Mouse (Mus musculus): ENCODE measurements around the gene Sh3d19. TPM values are rescaled to one million over a fixed set of nuclear protein-coding genes. Genes with fewer than 3 reads are reported as not detected.

Gene Sh3d19
- total and polyA plus RNA-seq, 2 experiments from 2014 or later: 13.8 to 32.0 TPM

- H3K27me3 ChIP-seq (ENCODE audit: insufficient read depth, low read length): no peaks in the 10 kb centered on the region
- H3K27ac ChIP-seq (ENCODE audit: low read depth, low read length): no peak overlapping the region
- no peak for TF ChIP-seq CTCF (IDR thresholded peaks at IDR 0.05)
- no peak overlapping the region for H3K4me3 ChIP-seq (ENCODE audit: low read depth, low read length)
- peaks cover 24% of the 10 kb centered on the region for H3K36me3 ChIP-seq (ENCODE audit: insufficient read depth, low read length)
- H3K9ac ChIP-seq (replicated peaks; ENCODE audit: low read length, poor library complexity, severe bottlenecking): no peak overlapping the region
- H3K9me3 ChIP-seq (ENCODE audit: low read length): no peaks in the 10 kb centered on the region
- no peak overlapping the region for H3K4me2 ChIP-seq (ENCODE audit: low read depth, low read length, poor library complexity, severe bottlenecking)
- DNase-seq (ENCODE audit: low spot score): no peak
- H3K4me1 ChIP-seq (ENCODE audit: insufficient read depth, low read length): no peaks in the 10 kb centered on the region; the same call in 1 of the 2 replicates
- 89% methylated on average over 6 of the region's 6 CpGs for WGBS
- no peak for ATAC-seq (ENCODE audit: low FRiP score)
Observed at GRCm38 (mm10) chr3:86135886-86136563, 165.1 kb downstream of the Sh3d19 start.

GRCm38 (mm10) chr3:86136936-86137574 is 166.1 kb downstream of the Sh3d19 start:
- ATAC-seq (ENCODE audit: low FRiP score) (no peak), DNase-seq (ENCODE audit: low spot score) (no peak)
- Histone ChIP-seq H3K27ac (ENCODE audit: low read depth, low read length) (no peak overlapping the region), H3K4me3 (ENCODE audit: low read depth, low read length) (no peak overlapping the region), H3K27me3 (ENCODE audit: insufficient read depth, low read length) (no peaks in the 10 kb centered on the region), H3K4me1 (ENCODE audit: insufficient read depth, low read length) (no peaks in the 10 kb centered on the region; the same call in 1 of the 2 replicates), H3K36me3 (ENCODE audit: insufficient read depth, low read length) (peaks cover 24% of the 10 kb centered on the region), H3K9ac (replicated peaks; ENCODE audit: low read length, poor library complexity, severe bottlenecking) (no peak overlapping the region), H3K4me2 (ENCODE audit: low read depth, low read length, poor library complexity, severe bottlenecking) (no peak overlapping the region), H3K9me3 (ENCODE audit: low read length) (no peaks in the 10 kb centered on the region)
- TF ChIP-seq CTCF (IDR thresholded peaks at IDR 0.05): no peak
- WGBS: 94% methylated on average over 6 of the region's 6 CpGs

GRCm38 (mm10) chr3:86139660-86140059 is 168.8 kb downstream of the Sh3d19 start:
- Histone ChIP-seq H3K9ac (replicated peaks; ENCODE audit: low read length, poor library complexity, severe bottlenecking) (no peak overlapping the region), H3K4me2 (ENCODE audit: low read depth, low read length, poor library complexity, severe bottlenecking) (no peak overlapping the region), H3K27me3 (ENCODE audit: insufficient read depth, low read length) (no peaks in the 10 kb centered on the region), H3K36me3 (ENCODE audit: insufficient read depth, low read length) (peaks cover 24% of the 10 kb centered on the region), H3K4me3 (ENCODE audit: low read depth, low read length) (no peak overlapping the region), H3K4me1 (ENCODE audit: insufficient read depth, low read length) (peaks cover 3% of the 10 kb centered on the region), H3K9me3 (ENCODE audit: low read length) (no peaks in the 10 kb centered on the region), H3K27ac (ENCODE audit: low read depth, low read length) (no peak overlapping the region)
- 94% methylated on average over 4 of the region's 4 CpGs for WGBS
- no peak for TF ChIP-seq CTCF (IDR thresholded peaks at IDR 0.05)
- ATAC-seq (ENCODE audit: low FRiP score): no peak
- no peak for DNase-seq (ENCODE audit: low spot score)

GRCm38 (mm10) chr3:86141366-86141765 is 170.5 kb downstream of the Sh3d19 start:
- peak overlapping the region; percentile 93 for H3K9ac ChIP-seq (replicated peaks; ENCODE audit: low read length, poor library complexity, severe bottlenecking)
- peaks cover 3% of the 10 kb centered on the region for H3K4me1 ChIP-seq (ENCODE audit: insufficient read depth, low read length)
- no peak overlapping the region for H3K27ac ChIP-seq (ENCODE audit: low read depth, low read length)
- no peaks in the 10 kb centered on the region for H3K27me3 ChIP-seq (ENCODE audit: insufficient read depth, low read length)
- no peaks in the 10 kb centered on the region for H3K9me3 ChIP-seq (ENCODE audit: low read length)
- H3K4me2 ChIP-seq (ENCODE audit: low read depth, low read length, poor library complexity, severe bottlenecking): peak overlapping the region; percentile 73
- ATAC-seq (ENCODE audit: low FRiP score) (peak; percentile 29; the same call in 1 of the 2 replicates), DNase-seq (ENCODE audit: low spot score) (peak; percentile 47)
- peak overlapping the region; percentile 83 for H3K4me3 ChIP-seq (ENCODE audit: low read depth, low read length)
- no peak for TF ChIP-seq CTCF (IDR thresholded peaks at IDR 0.05)
- H3K36me3 ChIP-seq (ENCODE audit: insufficient read depth, low read length): peaks cover 18% of the 10 kb centered on the region
- WGBS: 14% methylated on average over 7 of the region's 7 CpGs

GRCm38 (mm10) chr3:86141886-86142262 is 171.0 kb downstream of the Sh3d19 start:
- H3K27ac ChIP-seq (ENCODE audit: low read depth, low read length): peak overlapping the region; percentile 85
- H3K9ac ChIP-seq (replicated peaks; ENCODE audit: low read length, poor library complexity, severe bottlenecking): peak overlapping the region; percentile 93
- under 1% methylated on average over 18 of the region's 18 CpGs for WGBS
- TF ChIP-seq CTCF (IDR thresholded peaks at IDR 0.05): no peak
- no peaks in the 10 kb centered on the region for H3K27me3 ChIP-seq (ENCODE audit: insufficient read depth, low read length)
- H3K4me1 ChIP-seq (ENCODE audit: insufficient read depth, low read length): peaks cover 3% of the 10 kb centered on the region
- ATAC-seq (ENCODE audit: low FRiP score) (no peak; the same call in 1 of the 2 replicates), DNase-seq (ENCODE audit: low spot score) (peak; percentile 46)
- no peaks in the 10 kb centered on the region for H3K9me3 ChIP-seq (ENCODE audit: low read length)
- peaks cover 16% of the 10 kb centered on the region for H3K36me3 ChIP-seq (ENCODE audit: insufficient read depth, low read length)
- peak overlapping the region; percentile 73 for H3K4me2 ChIP-seq (ENCODE audit: low read depth, low read length, poor library complexity, severe bottlenecking)
- peak overlapping the region; percentile 83 for H3K4me3 ChIP-seq (ENCODE audit: low read depth, low read length)
